Mouse (Mus musculus) megakaryocyte, embryonic 14.5 days (primary cell): ENCODE measurements around the gene Sppl2c. TPM values are rescaled to one million over a fixed set of nuclear protein-coding genes. Genes with fewer than 3 reads are reported as not detected.
"Not testable (repeated sequence)": the region's sequence is repeated elsewhere in the genome, so short reads cannot be mapped to it uniquely, and the experiment has no call there.

Source experiments
- H3K27me3 ChIP-seq: replicated peaks from 2 replicates; pipeline ENCODE3; 2012; ENCODE audit warnings: inconsistent platforms
- H3K36me3 ChIP-seq: replicated peaks from 2 replicates; pipeline ENCODE3; 2012; ENCODE audit warnings: low read length, inconsistent platforms, mixed read lengths
- H3K4me1 ChIP-seq: 2 replicates; pipeline ENCODE4 v1.6.1; 2012; ENCODE audit warnings: inconsistent platforms
- H3K4me3 ChIP-seq: replicated peaks from 2 replicates; pipeline ENCODE3; 2012; ENCODE audit warnings: moderate library complexity, mild to moderate bottlenecking, inconsistent platforms
- H3K9me3 ChIP-seq: 2 replicates; pipeline ENCODE4 v1.6.1; 2012; ENCODE audit warnings: inconsistent platforms
- FLI1 ChIP-seq: IDR thresholded peaks from 2 replicates; pipeline ENCODE4 v1.6.1; 2012; ENCODE audit warnings: low read length, inconsistent platforms, mixed read lengths
- GATA1 ChIP-seq: IDR thresholded peaks from 3 replicates; pipeline ENCODE4 v1.6.1; 2012; ENCODE audit warnings: mixed read lengths, low read length, inconsistent platforms, borderline replicate concordance
- polyA plus RNA-seq: library from polyadenylated mRNA; stranded (reverse); fragments of >175 nt; gene quantifications from 2 replicates; pipeline ENCODE4 v1.2.3, GENCODE M21; 2012; ENCODE audit warnings: low replicate concordance; ENCODE audit not compliant: insufficient read depth

Sppl2c gene
- polyA plus RNA-seq, 1 experiment: not detected

DNA sequence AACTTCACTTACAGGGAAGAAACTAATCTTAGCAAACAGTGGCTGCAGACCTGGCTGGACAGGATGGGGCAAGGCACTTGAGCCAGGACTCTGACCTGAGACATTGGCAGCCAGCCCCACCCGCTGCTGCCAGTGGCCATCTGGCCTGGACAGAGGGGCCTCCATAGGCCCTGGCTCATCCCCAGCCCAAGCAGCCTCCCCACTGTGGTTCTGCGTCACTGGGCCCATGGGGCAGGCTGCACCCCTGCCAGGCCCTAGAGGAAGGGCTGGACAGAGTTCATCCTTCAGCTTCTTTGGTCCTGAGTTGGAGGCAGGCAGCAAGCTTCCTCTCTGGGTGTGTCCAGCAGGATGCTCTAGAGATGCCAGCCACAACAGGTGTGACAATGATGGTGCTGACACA, 3.9 kb downstream of the Sppl2c start:
- peaks cover 6% of the 10 kb centered on the region for H3K9me3 ChIP-seq
- H3K4me1 ChIP-seq: peaks cover 4% of the 10 kb centered on the region
- no peaks in the 10 kb centered on the region for H3K36me3 ChIP-seq
- no peak overlapping the region for H3K4me3 ChIP-seq
- peaks cover 69% of the 10 kb centered on the region for H3K27me3 ChIP-seq
- TF ChIP-seq FLI1 (no peak), GATA1 (no peak)

GRCm38 (mm10) chr11:104195382-104195781, 9.3 kb downstream of the Sppl2c start:
- TF ChIP-seq GATA1 (no peak), FLI1 (no peak)
- Histone ChIP-seq H3K4me1 (peaks cover 5% of the 10 kb centered on the region; the same call in 1 of the 2 replicates), H3K36me3 (no peaks in the 10 kb centered on the region), H3K27me3 (peaks cover 62% of the 10 kb centered on the region), H3K4me3 (no peak overlapping the region), H3K9me3 (peaks cover 6% of the 10 kb centered on the region)

DNA sequence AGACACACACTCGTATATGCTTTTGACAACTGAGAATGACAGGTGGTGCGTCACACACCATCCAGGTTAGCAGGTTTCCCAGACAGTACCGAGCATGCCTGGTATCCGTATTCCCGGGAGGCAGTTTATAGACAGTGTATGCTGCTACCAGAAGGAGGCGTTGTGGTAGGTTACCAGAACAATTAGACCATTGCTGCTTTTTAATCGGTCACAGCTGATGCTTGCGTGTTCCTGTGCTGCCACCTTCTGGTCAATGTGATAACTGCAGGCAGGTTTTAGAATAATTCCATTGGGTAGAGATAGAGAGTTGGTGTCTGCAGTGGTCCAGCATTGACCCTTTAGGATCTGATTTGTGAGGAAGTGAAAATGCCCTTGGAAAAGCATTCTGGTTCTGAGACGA, 9.7 kb downstream of the Sppl2c start:
- Histone ChIP-seq H3K9me3 (peaks cover 7% of the 10 kb centered on the region), H3K4me1 (peaks cover 5% of the 10 kb centered on the region; the same call in 1 of the 2 replicates), H3K36me3 (no peaks in the 10 kb centered on the region), H3K27me3 (peaks cover 60% of the 10 kb centered on the region), H3K4me3 (no peak overlapping the region)
- TF ChIP-seq GATA1 (no peak), FLI1 (no peak)

DNA sequence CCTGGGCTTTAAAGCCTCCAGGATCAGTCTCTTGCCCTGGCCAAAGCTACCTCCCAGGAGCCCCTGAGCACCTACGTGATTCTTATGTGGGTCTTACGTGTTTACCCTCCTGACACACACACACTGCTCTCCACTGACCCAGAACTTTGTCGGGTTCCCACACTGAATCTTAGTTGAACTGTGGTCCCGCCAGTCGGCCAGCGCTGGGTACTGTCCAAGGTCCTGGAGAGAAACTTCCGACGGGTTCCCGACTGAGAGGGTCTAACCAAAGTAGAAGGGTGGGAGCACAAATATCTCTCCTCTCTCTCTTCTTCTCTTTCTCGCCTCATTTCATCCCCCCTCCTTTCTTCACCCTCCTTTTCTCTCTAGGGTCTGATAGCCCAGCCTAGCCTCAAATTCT, 11.7 kb downstream of the Sppl2c start:
- H3K36me3 ChIP-seq: no peaks in the 10 kb centered on the region
- H3K4me3 ChIP-seq: no peak overlapping the region

DNA sequence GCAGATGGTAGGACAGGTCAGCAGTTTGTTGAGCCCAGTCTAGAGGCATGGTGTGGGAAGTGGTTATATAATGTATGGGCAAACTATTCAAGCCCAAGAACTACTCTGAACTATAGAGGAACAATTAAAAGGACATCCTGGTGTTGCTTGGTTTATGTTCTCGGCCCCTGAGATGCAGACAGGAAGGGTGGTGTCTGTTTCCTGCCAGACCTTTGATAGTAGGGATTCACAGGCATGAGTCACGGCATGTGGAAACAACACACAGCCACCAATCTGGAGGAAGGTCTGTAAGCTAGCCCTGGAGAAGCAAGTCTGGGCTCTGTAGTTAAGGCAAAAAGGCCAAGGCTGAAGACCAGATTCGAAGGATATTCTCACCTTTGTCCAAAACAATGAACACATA, 17.1 kb downstream of the Sppl2c start:
- H3K36me3 ChIP-seq: no peaks in the 10 kb centered on the region
- no peak for TF ChIP-seq FLI1
- TF ChIP-seq GATA1: no peak
- H3K9me3 ChIP-seq: peaks cover 50% of the 10 kb centered on the region
- peaks cover 15% of the 10 kb centered on the region for H3K4me1 ChIP-seq
- H3K27me3 ChIP-seq: peaks cover 25% of the 10 kb centered on the region
- no peak overlapping the region for H3K4me3 ChIP-seq

More for the DNA sequence above, 11.7 kb downstream of the Sppl2c start:
- no peak for TF ChIP-seq FLI1
- no peak for TF ChIP-seq GATA1
- Histone ChIP-seq H3K4me1 (peaks cover 5% of the 10 kb centered on the region; the same call in 1 of the 2 replicates), H3K27me3 (peaks cover 47% of the 10 kb centered on the region), H3K9me3 (peaks cover 20% of the 10 kb centered on the region)

GRCm38 (mm10) chr11:104206573-104206972, 20.4 kb downstream of the Sppl2c start:
- no peak for TF ChIP-seq FLI1
- TF ChIP-seq GATA1: no peak
- H3K9me3 ChIP-seq: peaks cover 44% of the 10 kb centered on the region

GRCm38 (mm10) chr11:104209041-104209440, 22.9 kb downstream of the Sppl2c start:
- Histone ChIP-seq H3K9me3 (peaks cover 38% of the 10 kb centered on the region), H3K36me3 (no peaks in the 10 kb centered on the region), H3K4me3 (no peak overlapping the region), H3K4me1 (peaks cover 10% of the 10 kb centered on the region), H3K27me3 (peaks cover 34% of the 10 kb centered on the region)
- no peak for TF ChIP-seq GATA1
- no peak for TF ChIP-seq FLI1

More at GRCm38 (mm10) chr11:104206573-104206972, 20.4 kb downstream of the Sppl2c start:
- H3K36me3 ChIP-seq: no peaks in the 10 kb centered on the region
- H3K27me3 ChIP-seq: peaks cover 25% of the 10 kb centered on the region
- no peak overlapping the region for H3K4me3 ChIP-seq
- peaks cover 15% of the 10 kb centered on the region for H3K4me1 ChIP-seq

DNA sequence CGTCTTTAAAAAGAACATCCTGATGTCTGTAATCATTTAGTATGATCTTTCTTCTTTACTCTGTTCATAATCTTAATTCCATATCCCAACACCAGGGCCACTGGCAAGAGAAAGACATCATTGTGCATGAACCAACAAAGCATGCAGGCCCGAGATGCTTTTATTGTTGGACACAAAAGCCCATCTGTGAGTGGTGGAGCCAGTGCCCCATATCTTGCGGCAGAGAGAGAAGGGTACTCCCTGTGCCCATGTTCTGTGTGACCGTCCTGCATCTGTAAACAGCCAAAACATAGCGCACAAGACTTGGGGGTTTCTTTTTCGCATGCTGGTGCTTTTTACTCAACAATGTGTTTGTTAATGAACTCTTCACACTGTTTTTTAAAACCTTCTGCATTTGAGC, 25.1 kb downstream of the Sppl2c start:
- no peak for TF ChIP-seq GATA1
- no peak for TF ChIP-seq FLI1
- peaks cover 8% of the 10 kb centered on the region for H3K4me1 ChIP-seq
- H3K9me3 ChIP-seq: peaks cover 27% of the 10 kb centered on the region
- H3K27me3 ChIP-seq: peaks cover 35% of the 10 kb centered on the region
- no peak overlapping the region for H3K4me3 ChIP-seq
- no peaks in the 10 kb centered on the region for H3K36me3 ChIP-seq

DNA sequence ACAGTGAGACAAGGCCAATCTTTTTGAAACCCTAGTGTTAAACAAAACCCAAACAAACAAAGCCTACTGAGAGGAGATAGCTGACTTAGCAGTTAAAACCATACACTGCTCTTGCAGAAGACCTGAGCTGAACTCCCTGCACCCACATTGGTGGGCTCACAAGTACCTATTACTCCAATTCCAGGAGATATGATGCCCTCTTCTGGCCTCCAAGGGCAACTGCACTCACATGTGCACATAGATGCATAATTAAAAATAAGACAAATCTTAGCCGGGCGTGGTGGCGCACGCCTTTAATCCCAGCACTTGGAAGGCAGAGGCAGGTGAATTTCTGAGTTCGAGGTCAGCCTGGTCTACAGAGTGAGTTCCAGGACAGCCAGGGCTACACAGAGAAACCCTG, 28.0 kb downstream of the Sppl2c start:
- Histone ChIP-seq H3K9me3 (peaks cover 17% of the 10 kb centered on the region), H3K27me3 (peaks cover 35% of the 10 kb centered on the region)
- not testable (repeated sequence) for H3K36me3 ChIP-seq, H3K4me1 ChIP-seq, H3K4me3 ChIP-seq

DNA sequence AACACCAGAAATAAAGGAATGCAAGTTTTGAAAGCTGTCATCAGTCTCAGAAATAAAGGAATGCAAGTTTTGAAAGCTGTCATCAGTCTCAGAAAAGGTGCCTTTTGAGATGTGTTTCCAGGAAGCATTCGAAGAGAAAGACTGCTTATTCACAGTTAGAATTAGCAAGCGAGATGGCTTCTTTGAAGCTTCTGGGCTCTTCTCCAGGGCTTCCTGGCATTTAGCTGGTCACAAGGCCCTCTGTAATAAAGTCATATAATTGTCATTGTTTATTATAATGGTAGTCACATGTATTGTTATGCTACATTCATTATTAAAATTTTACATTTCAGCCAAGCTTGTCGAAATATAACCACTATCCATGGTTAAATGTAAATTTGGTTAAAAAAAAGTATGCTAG, 31.9 kb downstream of the Sppl2c start:
- no peak for TF ChIP-seq GATA1
- no peak for TF ChIP-seq FLI1
- Histone ChIP-seq H3K9me3 (peaks cover 13% of the 10 kb centered on the region), H3K36me3 (no peaks in the 10 kb centered on the region), H3K4me1 (peaks cover 8% of the 10 kb centered on the region), H3K27me3 (peaks cover 27% of the 10 kb centered on the region), H3K4me3 (no peak overlapping the region)

DNA sequence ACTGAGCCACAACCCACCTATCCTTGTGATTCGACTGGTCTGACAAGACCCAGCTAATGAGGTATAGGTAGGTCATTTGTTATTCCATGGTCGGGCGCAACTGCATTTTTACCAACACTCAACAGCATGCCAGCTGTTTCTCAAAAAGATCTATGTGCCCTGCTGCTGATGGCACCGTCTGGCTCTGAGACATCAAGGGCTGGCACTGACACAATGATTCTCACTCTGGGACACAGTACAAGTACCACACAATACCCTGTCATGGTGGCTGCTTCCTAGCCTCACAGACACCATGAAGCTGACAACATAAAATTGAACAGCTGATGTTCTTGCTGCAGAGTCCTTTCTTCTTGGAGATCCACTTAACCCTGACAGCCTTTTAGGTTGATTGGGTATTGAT, 34.2 kb downstream of the Sppl2c start:
- no peaks in the 10 kb centered on the region for H3K36me3 ChIP-seq
- peaks cover 13% of the 10 kb centered on the region for H3K9me3 ChIP-seq
- TF ChIP-seq FLI1 (no peak), GATA1 (no peak)
- peaks cover 12% of the 10 kb centered on the region for H3K4me1 ChIP-seq
- peaks cover 36% of the 10 kb centered on the region for H3K27me3 ChIP-seq
- H3K4me3 ChIP-seq: no peak overlapping the region
